Mouse (Mus musculus) embryonic facial prominence, embryonic 10.5 days (tissue): Measurements from ENCODE around the gene Qk. TPM values are rescaled to one million over a fixed set of nuclear protein-coding genes. Genes with fewer than 3 reads are reported as not detected.

Experiments used
- DNase-seq: peaks from one replicate; pipeline ENCODE4 v3.0.0-alpha.2; 2017; ENCODE audit warnings: low spot score
- H3K27ac ChIP-seq: fragments of 300-500 bp; sonication (generic); replicated peaks from 2 replicates; pipeline ENCODE4 v1.5.1; 2016; ENCODE audit warnings: mild to moderate bottlenecking
- H3K27me3 ChIP-seq: fragments of 300-500 bp; sonication (generic); replicated peaks from 2 replicates; pipeline ENCODE4 v1.6.1; 2016; ENCODE audit warnings: low read depth, mild to moderate bottlenecking; ENCODE audit not compliant: poor library complexity, severe bottlenecking
- H3K36me3 ChIP-seq: fragments of 300-500 bp; sonication (generic); replicated peaks from 2 replicates; pipeline ENCODE4 v1.6.1; 2016; ENCODE audit warnings: mild to moderate bottlenecking, moderate library complexity
- H3K4me1 ChIP-seq: fragments of 300-500 bp; sonication (generic); 2 replicates; pipeline ENCODE4 v1.6.1; 2016
- H3K4me3 ChIP-seq: fragments of 300-500 bp; sonication (generic); 2 replicates; pipeline ENCODE4 v1.5.1; 2016; ENCODE audit warnings: mild to moderate bottlenecking, moderate library complexity
- H3K9me3 ChIP-seq: fragments of 300-500 bp; sonication (generic); 2 replicates; pipeline ENCODE4 v1.6.1; 2016; ENCODE audit warnings: mild to moderate bottlenecking
- WGBS: fragments of 180-500 bp; shearing (Covaris S2); methylation state at CpG from one replicate; pipeline ENCODE4 v1.1.7; 2016; 5-methylcytosine and 5-hydroxymethylcytosine counted together
- polyA plus RNA-seq: library from polyadenylated mRNA; unstranded; fragments of >200 nt; fragmentation: Nextera tagmentation; extraction: Ambion mirVana; gene quantifications from 2 replicates; pipeline ENCODE4 v1.2.1, GENCODE M21; 2016

Gene Qk
- polyA plus RNA-seq, 1 experiment from 2014 or later: 33.5 TPM

- Histone ChIP-seq H3K4me3 (no peak overlapping the region), H3K27ac (peak overlapping the region; percentile 92), H3K9me3 (no peaks in the 10 kb centered on the region), H3K27me3 (peaks cover 7% of the 10 kb centered on the region; the same call in 1 of the 2 replicates), H3K4me1 (peaks cover 40% of the 10 kb centered on the region), H3K36me3 (no peaks in the 10 kb centered on the region)
- peak; percentile 7 for DNase-seq
- 85% methylated on average over 12 of the region's 12 CpGs for WGBS
These were observed 16.9 kb upstream of the Qk start for GRCm38 (mm10) chr17:10336558-10336957.

GRCm38 (mm10) chr17:10335809-10336499 is 16.3 kb upstream of the Qk start:
- no peaks in the 10 kb centered on the region for H3K9me3 ChIP-seq
- H3K4me3 ChIP-seq: peak overlapping the region; percentile 61
- 17% methylated on average over 16 of the region's 16 CpGs for WGBS
- H3K27ac ChIP-seq: peak overlapping the region; percentile 92
- no peaks in the 10 kb centered on the region for H3K36me3 ChIP-seq
- H3K27me3 ChIP-seq: peaks cover 7% of the 10 kb centered on the region; the same call in 1 of the 2 replicates
- peaks cover 38% of the 10 kb centered on the region for H3K4me1 ChIP-seq
- DNase-seq: peak; percentile 65

GRCm38 (mm10) chr17:10334957-10335690 is 15.5 kb upstream of the Qk start:
- H3K4me3 ChIP-seq: peak overlapping the region; percentile 61
- WGBS: 1% methylated on average over 31 of the region's 31 CpGs
- no peaks in the 10 kb centered on the region for H3K36me3 ChIP-seq
- peak; percentile 88 for DNase-seq
- H3K27me3 ChIP-seq: peaks cover 7% of the 10 kb centered on the region; the same call in 1 of the 2 replicates
- H3K4me1 ChIP-seq: peaks cover 41% of the 10 kb centered on the region
- H3K9me3 ChIP-seq: no peaks in the 10 kb centered on the region
- H3K27ac ChIP-seq: peak overlapping the region; percentile 92

- H3K9me3 ChIP-seq: no peaks in the 10 kb centered on the region
- WGBS: 11% methylated on average over 1 of the region's 1 CpGs
- H3K4me1 ChIP-seq: peaks cover 44% of the 10 kb centered on the region
- H3K36me3 ChIP-seq: no peaks in the 10 kb centered on the region
- H3K27ac ChIP-seq: peak overlapping the region; percentile 92
- peaks cover 7% of the 10 kb centered on the region; the same call in 1 of the 2 replicates for H3K27me3 ChIP-seq
- H3K4me3 ChIP-seq: peak overlapping the region; percentile 61
- no peak for DNase-seq
These were observed 14.8 kb upstream of the Qk start for GRCm38 (mm10) chr17:10334481-10334880.

GRCm38 (mm10) chr17:10333321-10333720 is 13.7 kb upstream of the Qk start:
- DNase-seq: peak; percentile 8
- no peak overlapping the region for H3K27ac ChIP-seq
- peaks cover 42% of the 10 kb centered on the region for H3K4me1 ChIP-seq
- peaks cover 7% of the 10 kb centered on the region; the same call in 1 of the 2 replicates for H3K27me3 ChIP-seq
- no peaks in the 10 kb centered on the region for H3K9me3 ChIP-seq
- 92% methylated on average over 8 of the region's 8 CpGs for WGBS
- no peak overlapping the region for H3K4me3 ChIP-seq
- H3K36me3 ChIP-seq: no peaks in the 10 kb centered on the region; the same call in 1 of the 2 replicates

GRCm38 (mm10) chr17:10332127-10332526 is 12.5 kb upstream of the Qk start:
- Histone ChIP-seq H3K36me3 (no peaks in the 10 kb centered on the region; the same call in 1 of the 2 replicates), H3K27me3 (peaks cover 7% of the 10 kb centered on the region; the same call in 1 of the 2 replicates), H3K4me3 (no peak overlapping the region), H3K27ac (no peak overlapping the region), H3K4me1 (peaks cover 37% of the 10 kb centered on the region), H3K9me3 (no peaks in the 10 kb centered on the region)
- WGBS: 63% methylated on average over 3 of the region's 3 CpGs
- DNase-seq: peak; percentile 6

- Histone ChIP-seq H3K9me3 (0 out of 2 replicates have a peak, but pooled peaks cover 5% of the 10 kb centered on the region), H3K36me3 (peaks cover 10% of the 10 kb centered on the region), H3K4me3 (no peak overlapping the region), H3K4me1 (peaks cover 19% of the 10 kb centered on the region), H3K27ac (no peak overlapping the region), H3K27me3 (no peaks in the 10 kb centered on the region)
- DNase-seq: no peak
- 74% methylated on average over 5 of the region's 5 CpGs for WGBS
These were observed 9.8 kb upstream of the Qk start for GRCm38 (mm10) chr17:10329461-10329860.

GRCm38 (mm10) chr17:10328544-10329100 is 9.0 kb upstream of the Qk start:
- H3K4me3 ChIP-seq: no peak overlapping the region
- no peak for DNase-seq
- 90% methylated on average over 9 of the region's 9 CpGs for WGBS
- 0 out of 2 replicates have a peak, but pooled peaks cover 5% of the 10 kb centered on the region for H3K9me3 ChIP-seq
- H3K27me3 ChIP-seq: no peaks in the 10 kb centered on the region
- H3K36me3 ChIP-seq: peaks cover 10% of the 10 kb centered on the region
- no peak overlapping the region for H3K27ac ChIP-seq
- H3K4me1 ChIP-seq: peaks cover 15% of the 10 kb centered on the region

GRCm38 (mm10) chr17:10327584-10328210 is 8.0 kb upstream of the Qk start:
- DNase-seq: no peak
- no peaks in the 10 kb centered on the region for H3K27me3 ChIP-seq
- H3K9me3 ChIP-seq: 0 out of 2 replicates have a peak, but pooled peaks cover 5% of the 10 kb centered on the region
- H3K27ac ChIP-seq: no peak overlapping the region
- WGBS: 76% methylated on average over 5 of the region's 5 CpGs
- H3K36me3 ChIP-seq: peaks cover 10% of the 10 kb centered on the region
- H3K4me1 ChIP-seq: peaks cover 18% of the 10 kb centered on the region
- H3K4me3 ChIP-seq: no peak overlapping the region

GRCm38 (mm10) chr17:10326596-10327045 is 7.0 kb upstream of the Qk start:
- H3K36me3 ChIP-seq: peaks cover 10% of the 10 kb centered on the region
- no peak overlapping the region for H3K27ac ChIP-seq
- H3K4me1 ChIP-seq: peaks cover 23% of the 10 kb centered on the region
- 71% methylated on average over 3 of the region's 3 CpGs for WGBS
- H3K4me3 ChIP-seq: no peak overlapping the region
- no peak for DNase-seq
- 0 out of 2 replicates have a peak, but pooled peaks cover 5% of the 10 kb centered on the region for H3K9me3 ChIP-seq
- no peaks in the 10 kb centered on the region for H3K27me3 ChIP-seq

- H3K4me3 ChIP-seq: no peak overlapping the region
- no peak for DNase-seq
- peaks cover 10% of the 10 kb centered on the region for H3K36me3 ChIP-seq
- H3K27ac ChIP-seq: no peak overlapping the region
- WGBS: 91% methylated on average over 4 of the region's 4 CpGs
- 0 out of 2 replicates have a peak, but pooled peaks cover 5% of the 10 kb centered on the region for H3K9me3 ChIP-seq
- no peaks in the 10 kb centered on the region for H3K27me3 ChIP-seq
- H3K4me1 ChIP-seq: peaks cover 29% of the 10 kb centered on the region
These were observed 6.3 kb upstream of the Qk start for GRCm38 (mm10) chr17:10325921-10326320.

GRCm38 (mm10) chr17:10321754-10322153 is 2.1 kb upstream of the Qk start:
- WGBS: 89% methylated on average over 4 of the region's 4 CpGs
- Histone ChIP-seq H3K36me3 (peaks cover 10% of the 10 kb centered on the region), H3K4me1 (peaks cover 27% of the 10 kb centered on the region), H3K27me3 (no peaks in the 10 kb centered on the region), H3K9me3 (0 out of 2 replicates have a peak, but pooled peaks cover 5% of the 10 kb centered on the region), H3K4me3 (peak overlapping the region; percentile 81; the same call in 1 of the 2 replicates), H3K27ac (no peak overlapping the region)
- DNase-seq: no peak
